Comparison of ENCODE assay signal across 20 mouse cellular contexts in the genomic region with DNA sequence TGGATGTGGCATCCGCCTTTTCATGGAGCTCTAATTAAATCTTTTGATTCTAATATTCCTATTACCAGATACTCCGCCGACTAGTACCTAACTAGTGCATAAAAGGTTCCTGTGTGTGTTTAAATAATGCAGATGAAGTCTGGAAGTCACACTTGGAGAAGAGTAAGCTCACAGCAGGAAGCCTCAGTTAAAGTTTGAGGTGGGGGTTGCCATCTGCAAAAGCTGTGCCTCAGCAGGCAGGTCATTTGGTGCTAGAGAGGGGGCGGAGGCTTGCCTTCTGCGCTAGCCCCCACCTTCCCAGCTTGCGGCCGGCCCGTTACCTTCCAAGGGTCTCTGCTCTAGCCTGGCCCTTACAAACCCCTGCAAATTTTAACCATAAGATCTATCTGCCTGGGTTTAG. TPM values are rescaled to one million over a fixed set of nuclear protein-coding genes. Genes with fewer than 3 reads are reported as not detected.
DNase-seq lines count a peak whose midpoint lies in the region; ATAC-seq lines count a peak whose summit lies in the region.
"Had no signal": no experiment of that assay in that cellular context is flagged by ENCODE, and none has a peak within 500 bp of the region (broad histone marks: within the 10 kb centered on the region; RNA-seq: fewer than 3 reads in every experiment).

No protein-coding gene starts in this region.

- peaks cover 92% of the 10 kb centered on the region for H3K36me3 ChIP-seq in liver, embryonic 12.5 days
- peaks cover 90% of the 10 kb centered on the region for H3K36me3 ChIP-seq in midbrain, embryonic 13.5 days

- H3K27ac ChIP-seq in liver, embryonic 12.5 days, result 0 out of 2 replicates have a peak overlapping the region, but pooled peaks have one; percentile 58
- H3K27ac ChIP-seq in midbrain, embryonic 13.5 days, result no peak overlapping the region
- H3K27ac ChIP-seq: forebrain, embryonic 10.5 days; forebrain, embryonic 13.5 days; heart, adult 2 months; hindbrain, embryonic 10.5 days had no signal

- 82% methylated on average over 8 of the region's 8 CpGs for WGBS in liver, embryonic 12.5 days (ENCODE audit: insufficient replicate concordance)
- WGBS in midbrain, embryonic 13.5 days, result 85% methylated on average over 8 of the region's 8 CpGs

- H3K27me3 ChIP-seq in liver, embryonic 12.5 days (replicated peaks), result no peaks in the 10 kb centered on the region
- H3K27me3 ChIP-seq in midbrain, embryonic 13.5 days, result no peaks in the 10 kb centered on the region
- H3K27me3 ChIP-seq: forebrain, embryonic 13.5 days; hindbrain, embryonic 13.5 days had no signal

- H3K9me3 ChIP-seq in liver, embryonic 12.5 days (replicated peaks), result no peaks in the 10 kb centered on the region
- H3K9me3 ChIP-seq in midbrain, embryonic 13.5 days, result no peaks in the 10 kb centered on the region
- H3K9me3 ChIP-seq: forebrain, embryonic 10.5 days; forebrain, embryonic 13.5 days; hindbrain, embryonic 10.5 days; hindbrain, embryonic 13.5 days had no signal

- ATAC-seq in liver, embryonic 12.5 days, result no peak
- ATAC-seq in midbrain, embryonic 13.5 days, result no peak
- ATAC-seq: activated CD4-positive, CD25-positive, alpha-beta regulatory T cell, adult 4 months; CD4-positive, CD25-positive, alpha-beta regulatory T cell, adult 4 months; forebrain, embryonic 13.5 days; forebrain, embryonic 16.5 days; hindbrain, embryonic 16.5 days had no signal

- DNase-seq in liver, result no peak
- peak; percentile 59 for DNase-seq in R1 (ENCODE audit: low read depth, low spot score)
- DNase-seq in mesoderm, embryonic 11.5 days (ENCODE audit: low read depth, low spot score), result peak; percentile 12
- DNase-seq in T-cell, adult 2 months (ENCODE audit: low spot score), result no peak
- DNase-seq: cerebellum, adult 18-20 months; cerebellum, adult 9-10 months; gastrocnemius, postnatal 10 days; gastrocnemius, postnatal 36 days; heart, adult 2 months had no signal

- peaks cover 34% of the 10 kb centered on the region for H3K4me1 ChIP-seq in liver, embryonic 12.5 days
- H3K4me1 ChIP-seq in midbrain, embryonic 13.5 days (replicated peaks), result 0 out of 2 replicates have a peak, but pooled peaks cover 4% of the 10 kb centered on the region
- H3K4me1 ChIP-seq: forebrain, embryonic 10.5 days; forebrain, embryonic 13.5 days; hindbrain, embryonic 10.5 days had no signal

- no peak overlapping the region for H3K4me2 ChIP-seq in liver, embryonic 12.5 days
- H3K4me2 ChIP-seq in midbrain, embryonic 13.5 days (replicated peaks), result no peak overlapping the region
- H3K4me2 ChIP-seq: forebrain, embryonic 13.5 days; heart, embryonic 11.5 days; hindbrain, embryonic 13.5 days had no signal

- no peak overlapping the region for H3K9ac ChIP-seq in liver, embryonic 12.5 days
- H3K9ac ChIP-seq in midbrain, embryonic 13.5 days (replicated peaks), result no peak overlapping the region
- H3K9ac ChIP-seq: forebrain, embryonic 13.5 days; hindbrain, embryonic 13.5 days had no signal

- H3K4me3 ChIP-seq in liver, embryonic 12.5 days, result no peak overlapping the region
- H3K4me3 ChIP-seq in midbrain, embryonic 13.5 days (replicated peaks), result no peak overlapping the region
- H3K4me3 ChIP-seq: forebrain, embryonic 10.5 days; forebrain, embryonic 13.5 days; heart, adult 2 months; hindbrain, embryonic 10.5 days; hindbrain, embryonic 13.5 days had no signal

RNA-seq across cellular contexts. Expression of gene Zfp507, which starts 11.9 kb away (rescaled TPM):
- 8.8 and 9.2 TPM in 2 replicates for polyA plus RNA-seq in liver, embryonic 12.5 days (2016; fragmentation: Nextera tagmentation; extraction: Ambion mirVana)
- 15.2 and 18.3 TPM in 2 replicates for polyA plus RNA-seq in midbrain, embryonic 13.5 days (2015; fragmentation: Nextera tagmentation; extraction: Ambion mirVana)

RNA-seq across cellular contexts. Expression of gene Dpy19l3, which starts 36.7 kb away (rescaled TPM):
- 9.0 and 12.5 TPM in 2 replicates for polyA plus RNA-seq in liver, embryonic 12.5 days (2016; fragmentation: Nextera tagmentation; extraction: Ambion mirVana)
- 37.2 and 42.7 TPM in 2 replicates for polyA plus RNA-seq in midbrain, embryonic 13.5 days (2015; fragmentation: Nextera tagmentation; extraction: Ambion mirVana)

Comparison
In these comparisons a context has a peak if more than half of its experiments do, and no peak if none do; other contexts are left out.
1. DNase-seq: peak in R1 (single experiment) and mesoderm, embryonic 11.5 days (single experiment); none in liver (single experiment) and T-cell, adult 2 months (single experiment).